Mouse (Mus musculus) heart, adult 11 months (tissue): Measurements from ENCODE around the gene Metap1d.

ENCODE experiments used
- DNase-seq: peaks from one replicate; pipeline ENCODE4 v3.0.0; 2022

Metap1d gene

DNA sequence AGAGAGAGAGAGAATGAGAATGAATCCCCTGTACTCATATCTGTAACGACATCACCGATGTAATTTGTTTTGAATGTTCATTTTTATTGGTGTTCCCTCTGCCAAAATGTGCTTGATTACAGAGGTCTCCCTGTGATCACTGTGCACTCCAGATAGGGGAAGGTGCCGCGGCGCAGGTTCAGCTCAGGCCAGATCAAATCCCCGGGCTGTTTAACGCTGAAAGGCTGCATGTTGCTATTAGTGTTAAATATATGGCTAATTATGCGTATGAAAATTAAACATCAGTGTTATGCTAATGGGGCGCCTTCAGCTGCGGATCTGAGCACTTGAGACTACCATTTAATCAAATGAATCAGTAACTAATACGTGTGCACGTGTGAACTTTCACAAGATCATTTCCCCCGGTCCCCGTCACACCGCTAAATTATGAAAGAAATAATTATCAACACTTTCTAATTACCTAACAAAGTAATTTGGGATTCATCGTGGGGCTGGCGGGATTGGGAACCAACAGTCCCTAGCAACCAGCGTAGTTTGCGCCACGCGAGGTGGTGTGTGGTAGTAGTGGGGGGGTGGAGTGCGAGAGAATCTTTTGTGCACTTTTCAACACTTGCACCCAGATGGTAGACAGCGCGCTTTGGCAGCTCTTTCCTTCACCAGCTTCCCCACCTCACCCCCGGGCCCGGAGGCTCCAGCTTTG, 75.1 kb downstream of the Metap1d start, which contains the start of gene Dlx1:
Gene Dlx1, plus strand, starts transcription at position 100 of the 700 bp plus-strand sequence.
- peak; percentile 86 for DNase-seq

DNA sequence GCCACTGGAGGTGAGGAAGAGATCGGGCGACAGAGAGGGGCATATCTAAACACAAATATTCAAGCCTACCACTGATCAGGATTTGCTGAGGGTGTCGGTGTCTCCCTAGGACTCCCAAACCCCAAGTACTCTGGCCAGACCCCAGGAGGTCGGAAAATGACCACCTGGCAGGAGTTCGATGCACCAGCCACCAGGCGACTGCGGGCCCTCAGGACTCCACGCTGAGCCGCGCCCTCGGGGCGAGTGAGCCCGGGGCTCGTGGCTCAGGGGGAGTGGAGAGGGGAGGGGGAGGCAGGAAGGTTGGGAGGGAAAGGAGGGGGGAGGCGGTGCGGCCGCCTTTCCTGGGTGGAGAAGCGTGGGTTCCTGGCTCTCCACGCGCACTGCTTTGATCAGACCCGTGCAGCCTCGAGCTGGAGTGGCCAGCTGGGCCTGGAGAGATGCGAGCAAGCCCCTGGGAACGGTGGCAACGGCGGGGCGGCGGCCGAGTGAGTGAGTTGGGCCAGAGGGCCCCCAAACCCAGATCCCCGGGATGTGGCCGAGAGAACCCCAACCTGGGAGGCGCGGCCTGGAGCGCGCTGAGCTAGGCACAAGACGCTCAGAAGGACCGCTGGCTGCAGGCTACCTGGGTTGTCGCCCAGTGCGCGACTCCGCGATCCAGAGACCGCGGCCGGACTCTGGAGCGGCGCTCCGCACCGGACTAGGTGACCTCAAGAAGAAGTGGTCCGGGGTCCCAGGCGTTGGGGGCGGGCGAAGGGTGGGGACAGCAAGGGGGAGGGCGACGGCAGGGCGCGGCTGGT, 75.8 kb downstream of the Metap1d start:
- DNase-seq: peak; percentile 87

DNA sequence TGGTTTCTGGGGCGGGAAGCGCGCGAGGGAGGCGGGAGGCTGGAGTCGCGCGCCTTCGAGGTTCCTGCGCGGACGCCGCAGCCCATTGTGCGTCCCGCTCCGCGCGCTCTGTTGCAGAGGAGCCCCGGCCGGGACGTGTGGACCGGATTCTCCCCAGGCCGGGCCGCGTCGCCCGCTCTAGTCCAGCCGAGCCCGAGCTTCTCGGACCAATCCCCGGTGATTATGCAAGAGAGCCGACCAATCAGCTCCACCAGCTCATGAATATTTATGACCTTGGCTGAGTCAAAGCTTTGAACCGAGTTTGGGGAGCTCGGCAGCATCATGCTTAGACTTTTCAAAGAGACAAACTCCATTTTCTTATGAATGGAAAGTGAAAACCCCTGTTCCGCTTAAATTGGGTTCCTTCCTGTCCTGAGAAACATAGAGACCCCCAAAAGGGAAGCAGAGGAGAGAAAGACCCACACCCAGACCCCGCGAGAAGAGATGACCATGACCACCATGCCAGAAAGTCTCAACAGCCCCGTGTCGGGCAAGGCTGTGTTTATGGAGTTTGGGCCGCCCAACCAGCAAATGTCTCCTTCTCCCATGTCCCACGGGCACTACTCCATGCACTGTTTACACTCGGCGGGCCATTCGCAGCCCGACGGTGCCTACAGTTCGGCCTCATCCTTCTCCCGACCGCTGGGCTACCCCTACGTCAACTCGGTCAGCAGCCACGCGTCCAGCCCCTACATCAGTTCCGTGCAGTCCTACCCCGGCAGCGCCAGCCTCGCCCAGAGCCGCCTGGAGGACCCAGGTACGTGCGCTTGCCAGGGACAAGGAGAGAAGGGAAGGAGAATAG, 76.7 kb downstream of the Metap1d start:
- peak; percentile 98 for DNase-seq

GRCm38 (mm10) chr2:71530391-71531123, 77.5 kb downstream of the Metap1d start:
- peak; percentile 83 for DNase-seq

GRCm38 (mm10) chr2:71531124-71531590, 78.1 kb downstream of the Metap1d start:
- DNase-seq: peak; percentile 51

- DNase-seq: peak; percentile 78
Measured at GRCm38 (mm10) chr2:71531990-71532970, 79.2 kb downstream of the Metap1d start.

DNA sequence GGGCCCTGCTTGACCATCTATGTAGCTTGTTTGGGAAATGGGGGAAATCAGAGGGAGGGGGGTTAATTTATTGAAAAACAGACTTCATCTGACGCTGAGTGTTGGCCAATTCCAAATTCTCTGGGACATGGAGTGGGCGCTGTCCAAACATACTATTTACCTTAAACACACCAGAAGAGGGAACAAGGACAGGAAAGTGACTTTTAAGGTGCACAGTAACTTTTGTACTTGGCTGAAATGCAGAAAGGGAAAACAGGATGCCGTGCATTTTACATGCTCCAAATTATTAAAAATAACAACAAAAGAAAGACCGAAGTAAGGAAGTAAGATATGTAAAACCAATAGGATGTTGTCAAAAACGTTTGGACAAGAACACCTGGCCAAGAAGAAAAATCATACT, 80.0 kb downstream of the Metap1d start:
- no peak for DNase-seq

- peak; percentile 80 for DNase-seq
Measured at GRCm38 (mm10) chr2:71534242-71535052, 81.4 kb downstream of the Metap1d start.

GRCm38 (mm10) chr2:71540611-71541417, 87.7 kb downstream of the Metap1d start:
- peak; percentile 87 for DNase-seq

GRCm38 (mm10) chr2:71541418-71542226, 88.5 kb downstream of the Metap1d start:
- peak; percentile 88 for DNase-seq

DNA sequence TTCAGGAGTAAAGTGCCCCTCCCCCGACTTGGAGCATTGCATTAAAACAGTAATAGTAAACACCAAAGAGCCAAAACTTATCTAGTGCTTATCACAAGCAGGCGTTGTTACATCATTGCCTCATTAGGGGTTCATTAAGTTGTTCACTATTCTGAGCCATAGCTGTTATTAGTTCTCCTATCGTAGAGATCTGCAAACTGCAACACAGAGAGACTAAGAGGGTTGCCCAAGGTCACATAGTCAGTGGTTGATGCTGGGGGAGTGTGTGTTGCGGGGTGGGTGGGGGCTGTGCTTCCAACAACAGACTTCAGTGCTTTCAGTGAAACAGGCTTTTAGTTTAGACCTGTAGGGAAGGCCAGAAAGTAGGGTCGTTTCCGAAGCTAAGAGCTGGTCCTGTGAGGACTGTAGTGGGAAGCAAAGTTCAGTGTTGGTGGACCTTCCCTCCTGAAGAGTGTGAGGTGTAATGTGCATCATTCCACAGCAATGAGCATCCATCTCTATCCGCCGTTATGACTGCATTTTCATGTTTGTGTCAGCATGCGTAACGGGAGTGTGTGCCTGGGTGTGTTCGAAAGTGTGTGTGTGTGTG, 89.2 kb downstream of the Metap1d start:
- DNase-seq: no peak

DNA sequence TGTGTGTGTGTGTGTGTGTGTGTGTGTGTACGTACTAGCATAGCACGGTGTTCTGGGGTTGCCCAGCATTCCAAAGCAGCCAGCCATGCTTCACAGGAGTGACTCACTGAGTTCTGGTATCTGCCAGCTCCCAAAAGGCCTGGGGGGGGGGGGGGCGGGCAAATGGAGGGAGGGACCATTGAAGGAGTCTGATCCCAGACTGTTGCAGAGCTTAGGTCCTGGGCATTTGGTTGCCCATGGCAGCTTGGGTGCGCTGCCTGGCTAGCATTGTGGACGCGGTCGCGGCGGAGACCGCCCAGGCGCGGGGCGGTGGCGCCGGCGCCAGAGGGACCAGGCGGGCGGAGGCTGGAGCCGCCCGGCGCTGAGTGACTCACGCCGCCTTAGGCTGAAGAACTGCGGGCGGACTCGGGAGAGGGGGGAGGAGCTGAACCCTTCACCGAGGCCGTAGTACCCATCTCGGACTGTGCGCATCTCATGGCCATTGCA, 89.8 kb downstream of the Metap1d start:
- no peak for DNase-seq

DNA sequence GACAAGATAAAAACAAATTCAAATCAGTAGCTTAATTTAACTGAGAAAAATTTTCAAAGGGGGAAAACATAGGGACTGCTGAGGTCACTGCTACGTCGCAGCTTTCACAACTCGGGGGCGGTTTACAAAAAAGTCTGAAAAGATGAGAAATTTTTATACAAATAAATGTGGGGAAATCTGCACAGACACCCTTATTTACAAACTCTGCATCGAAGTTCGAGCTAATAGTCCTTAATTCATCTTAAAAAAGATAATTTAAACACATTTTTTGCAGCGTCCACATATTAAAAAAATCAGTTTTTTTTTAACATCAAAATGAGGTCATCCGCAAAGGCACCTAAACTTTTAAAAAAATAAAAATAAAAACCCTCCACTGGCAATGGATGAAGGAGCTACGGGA, 90.5 kb downstream of the Metap1d start:
- DNase-seq: no peak

DNA sequence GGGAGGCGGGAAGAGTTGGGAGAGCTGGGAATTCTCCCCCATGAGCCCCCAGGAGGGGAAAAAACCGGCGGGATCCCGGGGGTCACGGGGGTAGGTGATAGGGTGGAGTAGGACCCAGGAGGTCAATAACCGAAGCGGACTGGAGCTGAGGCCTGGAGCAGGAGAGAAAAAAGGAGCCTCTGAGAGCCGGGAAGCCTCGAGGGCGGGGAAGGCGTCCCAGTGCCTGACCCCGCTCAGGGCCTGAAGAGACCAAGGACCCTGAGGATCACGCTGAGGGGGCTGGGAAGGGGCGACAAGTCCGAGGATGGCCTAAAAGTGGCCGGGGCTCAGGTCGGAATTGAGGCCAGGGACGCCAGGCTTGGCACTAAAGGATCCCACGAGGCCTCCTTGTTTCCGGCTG, 90.9 kb downstream of the Metap1d start:
- DNase-seq: peak; percentile 83

DNA sequence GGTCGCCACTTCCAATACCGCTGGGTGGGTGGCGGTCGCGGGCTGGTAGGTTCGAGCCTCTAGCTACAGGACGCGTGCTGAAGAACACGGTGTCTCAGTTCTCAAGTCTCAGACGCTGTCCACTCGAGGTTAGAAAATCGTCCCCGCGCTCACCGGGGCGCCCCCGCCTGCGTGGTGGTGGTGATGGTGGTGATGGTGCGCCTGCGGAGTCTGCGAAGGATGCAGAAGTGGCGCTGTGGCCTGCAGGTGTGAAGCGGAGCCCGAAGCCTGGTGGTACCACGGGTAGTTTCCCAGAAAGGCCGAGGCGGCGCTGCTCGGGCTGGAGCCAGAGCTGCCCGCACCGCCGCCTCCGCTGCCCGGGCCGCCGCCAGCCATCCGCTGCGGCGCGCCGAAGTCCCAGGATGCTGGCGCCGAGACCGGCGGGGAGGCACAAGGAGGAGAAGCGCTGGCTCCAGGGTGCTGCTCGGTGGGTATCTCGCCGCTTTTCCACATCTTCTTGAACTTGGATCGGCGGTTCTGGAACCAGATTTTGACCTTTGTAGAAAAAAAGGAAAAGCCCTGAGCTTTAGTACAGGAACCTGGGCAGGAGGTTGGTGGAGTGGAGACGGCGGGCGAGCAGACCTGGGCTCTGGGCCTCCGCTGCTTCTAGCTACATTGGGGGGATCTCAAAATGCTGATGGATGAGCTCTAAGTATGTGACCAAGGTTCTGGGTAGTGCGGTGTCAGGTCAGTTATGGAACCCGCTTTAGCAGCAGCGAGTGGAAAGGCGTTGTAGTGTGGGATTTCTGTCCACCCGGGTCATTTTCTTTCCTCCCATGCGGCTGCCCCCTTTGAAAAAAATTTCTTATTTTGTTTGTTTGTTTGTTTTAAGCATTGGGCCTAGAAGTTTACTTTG, 91.6 kb downstream of the Metap1d start:
- peak; percentile 88 for DNase-seq

DNA sequence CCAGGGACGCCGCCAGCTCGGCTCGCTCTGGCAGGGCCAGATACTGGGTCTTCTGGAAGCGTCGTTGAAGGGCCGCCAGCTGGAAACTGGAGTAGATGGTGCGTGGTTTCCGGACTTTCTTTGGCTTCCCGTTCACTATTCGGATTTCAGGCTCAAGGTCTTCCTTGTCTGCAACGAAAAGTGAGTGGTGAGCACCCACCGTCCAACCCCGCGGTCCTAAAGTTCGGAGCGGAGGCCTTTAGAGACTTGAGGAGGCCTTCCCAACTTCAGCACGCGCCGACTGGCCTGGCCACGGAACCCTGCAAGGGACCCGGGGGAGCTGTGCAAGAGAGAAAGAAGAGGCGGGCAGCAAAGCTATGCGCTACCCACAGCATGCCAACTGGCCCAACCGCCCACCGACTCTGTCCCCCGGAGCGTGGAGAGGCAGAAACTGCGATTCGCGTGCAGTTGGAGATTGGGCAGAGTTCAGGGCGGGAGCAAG, 92.4 kb downstream of the Metap1d start:
- peak; percentile 89 for DNase-seq
